Mouse (Mus musculus): ENCODE results near the gene Tmem258. TPM values are rescaled to one million over a fixed set of nuclear protein-coding genes. Genes with fewer than 3 reads are reported as not detected.
A peak's percentile ranks its signal among the peaks of the same experiment; 100 is the strongest.

The Tmem258 gene
- polyA plus RNA-seq, 1 experiment from 2014 or later = 311 TPM

GRCm38 (mm10) chr19:10205051-10205450 lies 1.2 kb downstream of the Tmem258 start:
- peaks cover 14% of the 10 kb centered on the region for H3K36me3 ChIP-seq (ENCODE audit: control insufficient read depth, insufficient read depth, low read length)

GRCm38 (mm10) chr19:10208851-10209250 lies 5.0 kb downstream of the Tmem258 start:
- 91% methylated on average over 3 of the region's 3 CpGs for WGBS
- H3K4me3 ChIP-seq (ENCODE audit: low read length) = no peak overlapping the region
- H3K36me3 ChIP-seq (ENCODE audit: control insufficient read depth, insufficient read depth, low read length) = peaks cover 7% of the 10 kb centered on the region
- ATAC-seq = no peak
- no peaks in the 10 kb centered on the region for H3K9me3 ChIP-seq (ENCODE audit: control insufficient read depth, low read length)
- H3K27me3 ChIP-seq (replicated peaks; ENCODE audit: control insufficient read depth, insufficient read depth, low read length) = no peaks in the 10 kb centered on the region
- no peak overlapping the region for H3K27ac ChIP-seq (ENCODE audit: low read depth, low read length)
- peaks cover 7% of the 10 kb centered on the region for H3K4me1 ChIP-seq (ENCODE audit: control insufficient read depth, insufficient read depth, low read depth, low read length)
- H3K4me2 ChIP-seq (ENCODE audit: low read length) = no peak overlapping the region
- H3K9ac ChIP-seq (ENCODE audit: low read depth, low read length) = no peak overlapping the region

More at GRCm38 (mm10) chr19:10205051-10205450, 1.2 kb downstream of the Tmem258 start:
- 76% methylated on average over 6 of the region's 6 CpGs for WGBS
- no peak overlapping the region for H3K9ac ChIP-seq (ENCODE audit: low read depth, low read length)
- H3K9me3 ChIP-seq (ENCODE audit: control insufficient read depth, low read length) = no peaks in the 10 kb centered on the region
- H3K4me2 ChIP-seq (ENCODE audit: low read length) = peak overlapping the region; percentile 92
- H3K4me1 ChIP-seq (ENCODE audit: control insufficient read depth, insufficient read depth, low read depth, low read length) = peaks cover 16% of the 10 kb centered on the region
- H3K27ac ChIP-seq (ENCODE audit: low read depth, low read length) = no peak overlapping the region
- ATAC-seq = no peak
- peak overlapping the region; percentile 81; the same call in 1 of the 2 replicates for H3K4me3 ChIP-seq (ENCODE audit: low read length)
- no peaks in the 10 kb centered on the region for H3K27me3 ChIP-seq (replicated peaks; ENCODE audit: control insufficient read depth, insufficient read depth, low read length)

DNA sequence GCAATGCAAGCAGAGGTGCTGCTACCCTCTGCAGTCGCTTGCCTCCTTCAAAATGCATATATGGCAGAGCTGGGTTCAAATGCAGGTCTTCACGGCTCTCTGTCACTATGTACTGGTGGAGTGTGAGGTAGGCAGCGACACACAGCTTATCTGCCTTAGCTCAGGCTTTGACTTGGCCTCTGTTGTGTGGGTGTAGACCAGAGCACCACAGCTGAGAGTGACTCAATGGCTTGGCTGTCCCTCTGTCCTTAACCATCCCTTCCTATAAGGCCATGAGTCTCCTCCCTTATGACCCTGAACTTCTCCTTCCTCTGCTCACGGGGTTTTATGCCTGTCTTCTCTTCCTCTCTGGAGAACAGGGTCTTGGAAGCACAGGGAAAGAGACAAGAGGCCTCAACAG lies 7.1 kb downstream of the Tmem258 start:
- Histone ChIP-seq H3K27ac (ENCODE audit: low read depth, low read length) (no peak overlapping the region), H3K9me3 (ENCODE audit: control insufficient read depth, low read length) (no peaks in the 10 kb centered on the region), H3K27me3 (replicated peaks; ENCODE audit: control insufficient read depth, insufficient read depth, low read length) (no peaks in the 10 kb centered on the region), H3K4me2 (ENCODE audit: low read length) (no peak overlapping the region), H3K9ac (ENCODE audit: low read depth, low read length) (no peak overlapping the region), H3K4me3 (ENCODE audit: low read length) (no peak overlapping the region), H3K36me3 (ENCODE audit: control insufficient read depth, insufficient read depth, low read length) (peaks cover 7% of the 10 kb centered on the region), H3K4me1 (ENCODE audit: control insufficient read depth, insufficient read depth, low read depth, low read length) (no peaks in the 10 kb centered on the region)
- 87% methylated on average over 4 of the region's 4 CpGs for WGBS
- no peak for ATAC-seq

- no peaks in the 10 kb centered on the region for H3K9me3 ChIP-seq (ENCODE audit: control insufficient read depth, low read length)
- no peak overlapping the region for H3K27ac ChIP-seq (ENCODE audit: low read depth, low read length)
- WGBS = 82% methylated on average over 10 of the region's 10 CpGs
- peaks cover 7% of the 10 kb centered on the region for H3K36me3 ChIP-seq (ENCODE audit: control insufficient read depth, insufficient read depth, low read length)
- no peak overlapping the region for H3K4me2 ChIP-seq (ENCODE audit: low read length)
- H3K4me3 ChIP-seq (ENCODE audit: low read length) = no peak overlapping the region
- ATAC-seq = no peak
- H3K27me3 ChIP-seq (replicated peaks; ENCODE audit: control insufficient read depth, insufficient read depth, low read length) = no peaks in the 10 kb centered on the region
- no peaks in the 10 kb centered on the region for H3K4me1 ChIP-seq (ENCODE audit: control insufficient read depth, insufficient read depth, low read depth, low read length)
- H3K9ac ChIP-seq (ENCODE audit: low read depth, low read length) = no peak overlapping the region
Measured at GRCm38 (mm10) chr19:10213796-10214471, 10.1 kb downstream of the Tmem258 start.

DNA sequence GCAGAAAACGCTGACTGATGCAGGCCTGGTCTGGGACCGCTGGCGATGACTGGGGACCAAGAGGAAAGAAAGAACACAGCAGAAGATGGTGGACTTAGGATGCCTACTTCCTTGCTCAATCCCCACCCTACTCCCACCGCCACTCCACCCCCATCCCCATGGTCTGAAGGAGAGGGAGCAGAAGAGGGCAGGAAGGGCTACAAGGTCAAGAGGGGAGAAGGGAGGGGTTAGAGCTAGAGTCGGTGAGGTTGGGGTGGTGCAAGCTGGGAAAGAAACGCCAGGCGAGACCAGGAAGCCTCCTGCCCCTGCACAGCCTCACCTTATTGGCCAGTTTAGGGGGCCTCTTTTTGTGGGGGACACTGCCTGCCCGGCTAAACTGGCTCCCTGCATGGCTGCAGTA lies 12.3 kb downstream of the Tmem258 start:
- Histone ChIP-seq H3K36me3 (ENCODE audit: control insufficient read depth, insufficient read depth, low read length) (no peaks in the 10 kb centered on the region), H3K4me2 (ENCODE audit: low read length) (no peak overlapping the region), H3K4me1 (ENCODE audit: control insufficient read depth, insufficient read depth, low read depth, low read length) (no peaks in the 10 kb centered on the region), H3K4me3 (ENCODE audit: low read length) (no peak overlapping the region), H3K9ac (ENCODE audit: low read depth, low read length) (no peak overlapping the region), H3K9me3 (ENCODE audit: control insufficient read depth, low read length) (no peaks in the 10 kb centered on the region), H3K27me3 (replicated peaks; ENCODE audit: control insufficient read depth, insufficient read depth, low read length) (no peaks in the 10 kb centered on the region), H3K27ac (ENCODE audit: low read depth, low read length) (no peak overlapping the region)
- WGBS = 88% methylated on average over 8 of the region's 8 CpGs
- no peak for ATAC-seq

DNA sequence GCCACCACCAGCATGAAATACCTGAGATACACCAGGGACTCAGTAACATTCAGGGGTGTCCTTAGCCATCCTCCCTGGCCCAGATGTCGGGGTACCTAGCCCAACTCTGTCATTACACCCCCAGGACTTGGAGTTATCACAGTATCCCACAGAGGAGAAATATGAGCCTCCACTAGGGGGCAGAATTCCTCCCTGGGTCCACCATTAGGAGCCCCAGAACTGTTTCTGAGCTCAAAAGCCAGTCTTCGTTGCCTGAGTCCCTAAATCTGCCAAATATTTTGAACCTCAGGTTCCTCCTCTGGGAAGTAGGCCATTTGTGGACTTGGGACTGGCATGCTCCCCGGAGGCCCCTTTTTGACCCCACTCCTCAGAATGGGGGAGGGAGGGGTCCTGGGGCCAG lies 15.3 kb downstream of the Tmem258 start:
- no peak overlapping the region for H3K4me2 ChIP-seq (ENCODE audit: low read length)
- ATAC-seq = peak; percentile 22; the same call in 1 of the 2 replicates
- no peaks in the 10 kb centered on the region for H3K4me1 ChIP-seq (ENCODE audit: control insufficient read depth, insufficient read depth, low read depth, low read length)
- 49% methylated on average over 3 of the region's 3 CpGs for whole genome bisulfite sequencing
- no peaks in the 10 kb centered on the region for H3K27me3 ChIP-seq (replicated peaks; ENCODE audit: control insufficient read depth, insufficient read depth, low read length)
- no peaks in the 10 kb centered on the region for H3K9me3 ChIP-seq (ENCODE audit: control insufficient read depth, low read length)
- H3K4me3 ChIP-seq (ENCODE audit: low read length) = no peak overlapping the region
- no peaks in the 10 kb centered on the region for H3K36me3 ChIP-seq (ENCODE audit: control insufficient read depth, insufficient read depth, low read length)
- no peak overlapping the region for H3K9ac ChIP-seq (ENCODE audit: low read depth, low read length)
- H3K27ac ChIP-seq (ENCODE audit: low read depth, low read length) = no peak overlapping the region

DNA sequence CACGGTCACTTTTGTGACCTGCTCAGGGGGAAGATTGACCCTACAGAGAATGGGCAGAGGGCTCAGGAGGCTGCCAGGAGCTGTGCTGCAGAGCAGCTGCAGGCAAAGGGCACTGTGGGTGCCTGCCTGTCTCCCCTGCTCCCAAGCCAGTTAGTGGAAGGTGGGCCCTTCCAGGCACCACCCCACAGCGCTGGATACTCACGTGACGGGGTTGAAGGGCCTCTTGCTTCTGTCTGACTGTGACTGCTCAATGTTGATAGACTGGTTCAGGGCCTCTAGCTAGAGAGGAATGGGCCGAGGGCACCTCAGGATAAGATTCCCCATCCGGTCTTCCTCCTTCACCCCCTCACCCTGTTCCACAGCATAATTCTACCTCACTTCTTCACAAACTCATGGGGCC lies 15.8 kb downstream of the Tmem258 start:
- Histone ChIP-seq H3K9me3 (ENCODE audit: control insufficient read depth, low read length) (no peaks in the 10 kb centered on the region), H3K27me3 (replicated peaks; ENCODE audit: control insufficient read depth, insufficient read depth, low read length) (no peaks in the 10 kb centered on the region), H3K9ac (ENCODE audit: low read depth, low read length) (no peak overlapping the region), H3K27ac (ENCODE audit: low read depth, low read length) (no peak overlapping the region), H3K36me3 (ENCODE audit: control insufficient read depth, insufficient read depth, low read length) (no peaks in the 10 kb centered on the region), H3K4me3 (ENCODE audit: low read length) (no peak overlapping the region), H3K4me1 (ENCODE audit: control insufficient read depth, insufficient read depth, low read depth, low read length) (no peaks in the 10 kb centered on the region), H3K4me2 (ENCODE audit: low read length) (no peak overlapping the region)
- WGBS = 89% methylated on average over 6 of the region's 6 CpGs
- no peak for ATAC-seq

- no peak overlapping the region for H3K4me2 ChIP-seq (ENCODE audit: low read length)
- H3K27ac ChIP-seq (ENCODE audit: low read depth, low read length) = no peak overlapping the region
- no peaks in the 10 kb centered on the region for H3K36me3 ChIP-seq (ENCODE audit: control insufficient read depth, insufficient read depth, low read length)
- no peak overlapping the region for H3K9ac ChIP-seq (ENCODE audit: low read depth, low read length)
- WGBS = 62% methylated on average over 4 of the region's 4 CpGs
- ATAC-seq = 0 out of 2 replicates have a peak, but pooled peaks have one; percentile 25
- no peaks in the 10 kb centered on the region for H3K4me1 ChIP-seq (ENCODE audit: control insufficient read depth, insufficient read depth, low read depth, low read length)
- H3K4me3 ChIP-seq (ENCODE audit: low read length) = no peak overlapping the region
- H3K27me3 ChIP-seq (replicated peaks; ENCODE audit: control insufficient read depth, insufficient read depth, low read length) = no peaks in the 10 kb centered on the region
- no peaks in the 10 kb centered on the region for H3K9me3 ChIP-seq (ENCODE audit: control insufficient read depth, low read length)
Measured at GRCm38 (mm10) chr19:10221585-10221984, 17.8 kb downstream of the Tmem258 start.

- Histone ChIP-seq H3K4me2 (ENCODE audit: low read length) (no peak overlapping the region), H3K27me3 (replicated peaks; ENCODE audit: control insufficient read depth, insufficient read depth, low read length) (no peaks in the 10 kb centered on the region), H3K36me3 (ENCODE audit: control insufficient read depth, insufficient read depth, low read length) (no peaks in the 10 kb centered on the region), H3K4me1 (ENCODE audit: control insufficient read depth, insufficient read depth, low read depth, low read length) (no peaks in the 10 kb centered on the region), H3K27ac (ENCODE audit: low read depth, low read length) (no peak overlapping the region), H3K9ac (ENCODE audit: low read depth, low read length) (no peak overlapping the region), H3K9me3 (ENCODE audit: control insufficient read depth, low read length) (no peaks in the 10 kb centered on the region), H3K4me3 (ENCODE audit: low read length) (no peak overlapping the region)
- ATAC-seq = no peak
- WGBS = 52% methylated on average over 8 of the region's 8 CpGs
Measured at GRCm38 (mm10) chr19:10222656-10223055, 18.8 kb downstream of the Tmem258 start.
